Mouse (Mus musculus): ENCODE results near the gene Sgf29. TPM values are rescaled to one million over a fixed set of nuclear protein-coding genes. Genes with fewer than 3 reads are reported as not detected.
A peak's percentile ranks its signal among the peaks of the same experiment; 100 is the strongest.

Gene Sgf29
- polyA plus RNA-seq, 1 experiment from 2014 or later, result 22.7 TPM

GRCm38 (mm10) chr7:126711910-126712309, 62.8 kb downstream of the Sgf29 start:
- no peak overlapping the region for H3K9ac ChIP-seq (replicated peaks)
- WGBS (ENCODE audit: insufficient replicate concordance), result 77% methylated on average over 3 of the region's 3 CpGs
- TF ChIP-seq EP300 (IDR thresholded peaks at IDR 0.05; ENCODE audit: low read depth) (no peak), CTCF (IDR thresholded peaks at IDR 0.05; ENCODE audit: low read depth) (no peak)
- DNase-seq, result no peak
- ATAC-seq, result no peak
- H3K27ac ChIP-seq (ENCODE audit: low read depth), result no peak overlapping the region
- H3K4me1 ChIP-seq (ENCODE audit: insufficient read depth), result no peaks in the 10 kb centered on the region
- no peak overlapping the region for H3K4me2 ChIP-seq (ENCODE audit: low read depth, low read length)
- H3K4me3 ChIP-seq (ENCODE audit: low read depth, low read length), result no peak overlapping the region
- H3K36me3 ChIP-seq (replicated peaks; ENCODE audit: insufficient read depth, low read length), result no peaks in the 10 kb centered on the region
- no peaks in the 10 kb centered on the region for H3K27me3 ChIP-seq (ENCODE audit: insufficient read depth, low read length)
- no peaks in the 10 kb centered on the region for H3K9me3 ChIP-seq (ENCODE audit: low read length)

- ATAC-seq (no peak), DNase-seq (no peak)
- Histone ChIP-seq H3K9ac (replicated peaks) (no peak overlapping the region), H3K4me2 (ENCODE audit: low read depth, low read length) (no peak overlapping the region), H3K4me3 (ENCODE audit: low read depth, low read length) (no peak overlapping the region), H3K36me3 (replicated peaks; ENCODE audit: insufficient read depth, low read length) (no peaks in the 10 kb centered on the region), H3K27ac (ENCODE audit: low read depth) (no peak overlapping the region), H3K4me1 (ENCODE audit: insufficient read depth) (no peaks in the 10 kb centered on the region), H3K9me3 (ENCODE audit: low read length) (no peaks in the 10 kb centered on the region), H3K27me3 (ENCODE audit: insufficient read depth, low read length) (no peaks in the 10 kb centered on the region)
- no peak for TF ChIP-seq EP300 (IDR thresholded peaks at IDR 0.05; ENCODE audit: low read depth)
- WGBS (ENCODE audit: insufficient replicate concordance), result 72% methylated on average over 4 of the region's 4 CpGs
These were observed 66.6 kb downstream of the Sgf29 start for GRCm38 (mm10) chr7:126715679-126716078.

GRCm38 (mm10) chr7:126717566-126717965, 68.5 kb downstream of the Sgf29 start:
- no peaks in the 10 kb centered on the region for H3K4me1 ChIP-seq (ENCODE audit: insufficient read depth)
- H3K4me3 ChIP-seq (ENCODE audit: low read depth, low read length), result no peak overlapping the region
- H3K36me3 ChIP-seq (replicated peaks; ENCODE audit: insufficient read depth, low read length), result no peaks in the 10 kb centered on the region
- no peaks in the 10 kb centered on the region for H3K27me3 ChIP-seq (ENCODE audit: insufficient read depth, low read length)
- 86% methylated on average over 3 of the region's 3 CpGs for WGBS (ENCODE audit: insufficient replicate concordance)
- no peak for DNase-seq
- no peak for ATAC-seq
- H3K9me3 ChIP-seq (ENCODE audit: low read length), result no peaks in the 10 kb centered on the region
- no peak overlapping the region for H3K4me2 ChIP-seq (ENCODE audit: low read depth, low read length)
- no peak overlapping the region for H3K9ac ChIP-seq (replicated peaks)
- H3K27ac ChIP-seq (ENCODE audit: low read depth), result no peak overlapping the region
- TF ChIP-seq EP300 (IDR thresholded peaks at IDR 0.05; ENCODE audit: low read depth) (no peak), CTCF (IDR thresholded peaks at IDR 0.05; ENCODE audit: low read depth) (no peak)

- no peaks in the 10 kb centered on the region for H3K27me3 ChIP-seq (ENCODE audit: insufficient read depth, low read length)
- no peak overlapping the region for H3K9ac ChIP-seq (replicated peaks)
- no peaks in the 10 kb centered on the region for H3K4me1 ChIP-seq (ENCODE audit: insufficient read depth)
- H3K27ac ChIP-seq (ENCODE audit: low read depth), result no peak overlapping the region
- H3K4me2 ChIP-seq (ENCODE audit: low read depth, low read length), result no peak overlapping the region
- TF ChIP-seq CTCF (IDR thresholded peaks at IDR 0.05; ENCODE audit: low read depth) (peak; percentile 55), EP300 (IDR thresholded peaks at IDR 0.05; ENCODE audit: low read depth) (no peak)
- H3K36me3 ChIP-seq (replicated peaks; ENCODE audit: insufficient read depth, low read length), result no peaks in the 10 kb centered on the region
- H3K9me3 ChIP-seq (ENCODE audit: low read length), result no peaks in the 10 kb centered on the region
- H3K4me3 ChIP-seq (ENCODE audit: low read depth, low read length), result no peak overlapping the region
- ATAC-seq (no peak), DNase-seq (no peak)
- 82% methylated on average over 5 of the region's 5 CpGs for WGBS (ENCODE audit: insufficient replicate concordance)
These were observed 69.8 kb downstream of the Sgf29 start for GRCm38 (mm10) chr7:126718787-126719337.

GRCm38 (mm10) chr7:126721635-126722034, 72.5 kb downstream of the Sgf29 start:
- Histone ChIP-seq H3K9ac (replicated peaks) (no peak overlapping the region), H3K27me3 (ENCODE audit: insufficient read depth, low read length) (no peaks in the 10 kb centered on the region), H3K9me3 (ENCODE audit: low read length) (no peaks in the 10 kb centered on the region), H3K4me1 (ENCODE audit: insufficient read depth) (0 out of 2 replicates have a peak, but pooled peaks cover 3% of the 10 kb centered on the region), H3K4me2 (ENCODE audit: low read depth, low read length) (no peak overlapping the region), H3K27ac (ENCODE audit: low read depth) (no peak overlapping the region), H3K36me3 (replicated peaks; ENCODE audit: insufficient read depth, low read length) (no peaks in the 10 kb centered on the region), H3K4me3 (ENCODE audit: low read depth, low read length) (no peak overlapping the region)
- ATAC-seq, result no peak
- no peak for DNase-seq
- 82% methylated on average over 13 of the region's 13 CpGs for WGBS (ENCODE audit: insufficient replicate concordance)
- TF ChIP-seq CTCF (IDR thresholded peaks at IDR 0.05; ENCODE audit: low read depth), result no peak
- TF ChIP-seq EP300 (IDR thresholded peaks at IDR 0.05; ENCODE audit: low read depth), result no peak

Other genes starting within 250 kb of the Sgf29 start
- 8.7 and 9.1 TPM in 2 replicates for gene Cd19, start 234.4 kb upstream of the Sgf29 start, polyA plus RNA-seq (2015; fragmentation: Nextera tagmentation; extraction: Ambion mirVana)
- 7.1 and 7.2 TPM in 2 replicates for gene Rabep2, start 220.6 kb upstream of the Sgf29 start, polyA plus RNA-seq (2015; fragmentation: Nextera tagmentation; extraction: Ambion mirVana)
- 2.2 and 34.1 TPM in 2 replicates for gene Atp2a1, start 186.2 kb upstream of the Sgf29 start, polyA plus RNA-seq (2015; fragmentation: Nextera tagmentation; extraction: Ambion mirVana)
- 13.5 and 13.7 TPM in 2 replicates for gene Sh2b1, start 173.9 kb upstream of the Sgf29 start, polyA plus RNA-seq (2015; fragmentation: Nextera tagmentation; extraction: Ambion mirVana)
- 57.6 and 57.7 TPM in 2 replicates for gene Tufm, start 161.9 kb upstream of the Sgf29 start, polyA plus RNA-seq (2015; fragmentation: Nextera tagmentation; extraction: Ambion mirVana)
- 12.0 and 13.6 TPM in 2 replicates for gene Atxn2l, start 145.9 kb upstream of the Sgf29 start, polyA plus RNA-seq (2015; fragmentation: Nextera tagmentation; extraction: Ambion mirVana)
- 78.4 and 90.9 TPM in 2 replicates for gene Eif3c, start 82.9 kb upstream of the Sgf29 start, polyA plus RNA-seq (2015; fragmentation: Nextera tagmentation; extraction: Ambion mirVana)
- 3.0 and 4.0 TPM in 2 replicates for gene Apobr, start 64.4 kb upstream of the Sgf29 start, polyA plus RNA-seq (2015; fragmentation: Nextera tagmentation; extraction: Ambion mirVana)
- 12.3 and 14.6 TPM in 2 replicates for gene Cln3, start 63.5 kb upstream of the Sgf29 start, polyA plus RNA-seq (2015; fragmentation: Nextera tagmentation; extraction: Ambion mirVana)
- gene Il27, start 54.4 kb upstream of the Sgf29 start, polyA plus RNA-seq (2015; fragmentation: Nextera tagmentation; extraction: Ambion mirVana), result 0.18 and 0.21 TPM in 2 replicates
- gene Nupr1, start 18.4 kb upstream of the Sgf29 start, polyA plus RNA-seq (2015; fragmentation: Nextera tagmentation; extraction: Ambion mirVana), result 4.0 and 4.5 TPM in 2 replicates
- gene Sult1a1, start 27.1 kb downstream of the Sgf29 start, polyA plus RNA-seq (2015; fragmentation: Nextera tagmentation; extraction: Ambion mirVana), result 221 and 241 TPM in 2 replicates
- gene Bola2, start 46.1 kb downstream of the Sgf29 start, polyA plus RNA-seq (2015; fragmentation: Nextera tagmentation; extraction: Ambion mirVana), result 86.5 and 93.5 TPM in 2 replicates
- 2.6 and 3.7 TPM in 2 replicates for gene Slx1b, start 46.5 kb downstream of the Sgf29 start, polyA plus RNA-seq (2015; fragmentation: Nextera tagmentation; extraction: Ambion mirVana)
- gene Coro1a, start 58.5 kb downstream of the Sgf29 start, polyA plus RNA-seq (2015; fragmentation: Nextera tagmentation; extraction: Ambion mirVana), result 121 and 130 TPM in 2 replicates
- gene Mapk3, start 110.3 kb downstream of the Sgf29 start, polyA plus RNA-seq (2015; fragmentation: Nextera tagmentation; extraction: Ambion mirVana), result 20.3 and 21.0 TPM in 2 replicates
- 0.77 and 1.6 TPM in 2 replicates for gene Gdpd3, start 117.0 kb downstream of the Sgf29 start, polyA plus RNA-seq (2015; fragmentation: Nextera tagmentation; extraction: Ambion mirVana)
- gene Ypel3, start 127.6 kb downstream of the Sgf29 start, polyA plus RNA-seq (2015; fragmentation: Nextera tagmentation; extraction: Ambion mirVana), result 65.0 and 74.7 TPM in 2 replicates
- 0.14 and 0.29 TPM in 2 replicates for gene Tbx6, start 132.2 kb downstream of the Sgf29 start, polyA plus RNA-seq (2015; fragmentation: Nextera tagmentation; extraction: Ambion mirVana)
- 69.9 and 72.1 TPM in 2 replicates for gene Ppp4c, start 143.2 kb downstream of the Sgf29 start, polyA plus RNA-seq (2015; fragmentation: Nextera tagmentation; extraction: Ambion mirVana)
- 0.06 and 0.09 TPM in 2 replicates for gene Fam57b, start 148.4 kb downstream of the Sgf29 start, polyA plus RNA-seq (2015; fragmentation: Nextera tagmentation; extraction: Ambion mirVana)
- not detected in 2 replicates for gene 4930451I11Rik, start 182.3 kb downstream of the Sgf29 start, polyA plus RNA-seq (2015; fragmentation: Nextera tagmentation; extraction: Ambion mirVana)
- gene Doc2a, start 198.1 kb downstream of the Sgf29 start, polyA plus RNA-seq (2015; fragmentation: Nextera tagmentation; extraction: Ambion mirVana), result not detected in 2 replicates
- gene Hirip3, start 212.7 kb downstream of the Sgf29 start, polyA plus RNA-seq (2015; fragmentation: Nextera tagmentation; extraction: Ambion mirVana), result 6.5 and 7.2 TPM in 2 replicates
- gene Ino80e, start 213.1 kb downstream of the Sgf29 start, polyA plus RNA-seq (2015; fragmentation: Nextera tagmentation; extraction: Ambion mirVana), result 17.2 and 20.6 TPM in 2 replicates
- 7.5 and 8.7 TPM in 2 replicates for gene Taok2, start 235.4 kb downstream of the Sgf29 start, polyA plus RNA-seq (2015; fragmentation: Nextera tagmentation; extraction: Ambion mirVana)

Data from liver, postnatal 0 days (tissue).